Mouse (Mus musculus) intestine, embryonic 14.5 days (tissue): ENCODE results near the gene Eno4. TPM values are rescaled to one million over a fixed set of nuclear protein-coding genes. Genes with fewer than 3 reads are reported as not detected.

ENCODE experiments used
- ATAC-seq: fragments of 200-750 bp; cut with Nextera tagmentation; replicated peaks from 2 replicates; pipeline ENCODE4 v1.8.0; 2017; ENCODE audit warnings: low read depth, moderate number of reproducible peaks, moderate TSS enrichment, moderate library complexity; ENCODE audit not compliant: low FRiP score, low TSS enrichment
- DNase-seq: peaks from one replicate; pipeline ENCODE4 v3.0.0-alpha.2; 2018; ENCODE audit warnings: low spot score
- H3K27ac ChIP-seq: fragments of 300-500 bp; sonication (generic); 2 replicates; pipeline ENCODE4 v1.5.1; 2014; ENCODE audit warnings: low read depth, mild to moderate bottlenecking, control low read depth
- H3K27me3 ChIP-seq: fragments of 300-500 bp; sonication (generic); replicated peaks from 2 replicates; pipeline ENCODE4 v1.6.1; 2014; ENCODE audit warnings: low read length, control low read depth; ENCODE audit not compliant: control insufficient read depth, insufficient read depth
- H3K36me3 ChIP-seq: fragments of 300-500 bp; sonication (generic); 2 replicates; pipeline ENCODE4 v1.6.1; 2014; ENCODE audit warnings: low read length, control low read depth; ENCODE audit not compliant: control insufficient read depth, insufficient read depth
- H3K4me1 ChIP-seq: fragments of 300-500 bp; sonication (generic); replicated peaks from 2 replicates; pipeline ENCODE4 v1.6.1; 2014; ENCODE audit warnings: low read length, control low read depth, mixed read lengths; ENCODE audit not compliant: control insufficient read depth, insufficient read depth
- H3K4me2 ChIP-seq: fragments of 300-500 bp; sonication (generic); 2 replicates; pipeline ENCODE4 v1.6.1; 2014; ENCODE audit warnings: low read length
- H3K4me3 ChIP-seq: fragments of 300-500 bp; sonication (generic); 2 replicates; pipeline ENCODE4 v1.5.1; 2014; ENCODE audit warnings: low read depth, low read length, control low read depth, mixed read lengths
- H3K9ac ChIP-seq: fragments of 300-500 bp; sonication (generic); 2 replicates; pipeline ENCODE4 v1.6.1; 2014; ENCODE audit warnings: mild to moderate bottlenecking, low read length
- H3K9me3 ChIP-seq: fragments of 300-500 bp; sonication (generic); 2 replicates; pipeline ENCODE4 v1.6.1; 2016; ENCODE audit warnings: low read length, control low read depth; ENCODE audit not compliant: control insufficient read depth
- WGBS: fragments of 180-500 bp; shearing (Covaris S2); extraction: QIAGEN DNeasy Blood & Tissue Kit; methylation state at CpG from one replicate; pipeline ENCODE4 v1.1.7; 2014; 5-methylcytosine and 5-hydroxymethylcytosine counted together
- polyA plus RNA-seq: library from polyadenylated mRNA; unstranded; fragments of >200 nt; fragmentation: Nextera tagmentation; extraction: Ambion mirVana; gene quantifications from 2 replicates; pipeline ENCODE4 v1.2.1, GENCODE M21; 2014

Eno4 gene
- polyA plus RNA-seq, 1 experiment from 2014 or later: 0.23 TPM

DNA sequence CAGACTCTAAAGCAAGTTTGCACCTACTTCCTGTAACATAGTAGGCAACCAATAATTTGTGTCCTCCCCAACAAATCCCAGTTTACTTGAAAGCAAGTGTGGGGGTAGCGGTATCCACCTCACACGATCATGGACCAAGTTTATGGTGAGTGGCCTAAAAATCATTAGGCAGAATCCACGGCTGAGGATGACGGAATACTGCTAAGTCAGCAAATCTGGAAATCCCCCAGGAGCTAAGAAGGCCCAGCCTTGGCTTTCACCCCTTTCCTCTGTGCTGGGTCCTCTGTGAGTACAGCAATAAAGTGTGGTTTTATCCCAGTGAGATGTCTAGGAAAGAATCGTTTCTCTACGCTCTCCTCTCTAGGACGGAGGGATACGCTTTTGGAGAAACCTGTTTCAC is 11.6 kb downstream of the Eno4 start:
- H3K27ac ChIP-seq: no peak overlapping the region
- peaks cover 12% of the 10 kb centered on the region; the same call in 1 of the 2 replicates for H3K27me3 ChIP-seq
- WGBS: 85% methylated on average over 8 of the region's 8 CpGs

DNA sequence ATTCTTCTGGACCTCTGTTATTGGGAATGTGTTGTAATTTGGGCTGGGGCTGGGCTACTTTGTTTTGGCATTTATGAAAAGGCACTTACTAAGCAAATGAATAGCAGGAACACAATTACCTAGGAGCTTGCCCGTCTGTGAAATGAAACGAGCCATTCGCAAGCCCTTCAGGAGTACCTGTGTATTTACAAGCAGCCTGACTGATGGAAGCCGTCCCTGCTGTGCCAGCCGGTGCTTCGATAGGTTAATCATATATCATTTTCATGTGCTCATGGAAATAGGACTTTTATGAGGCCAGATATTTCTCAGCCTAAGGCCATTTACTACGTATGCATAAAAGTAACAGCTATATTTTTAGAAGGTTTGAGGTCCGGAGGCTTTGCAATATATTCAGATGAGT is 19.8 kb downstream of the Eno4 start:
- DNase-seq (no peak), ATAC-seq (no peak)
- H3K27ac ChIP-seq: no peak overlapping the region
- no peaks in the 10 kb centered on the region for H3K9me3 ChIP-seq
- H3K4me2 ChIP-seq: no peak overlapping the region
- H3K36me3 ChIP-seq: no peaks in the 10 kb centered on the region
- no peak overlapping the region for H3K4me3 ChIP-seq
- WGBS: 65% methylated on average over 8 of the region's 8 CpGs
- H3K4me1 ChIP-seq: no peaks in the 10 kb centered on the region
- H3K27me3 ChIP-seq: no peaks in the 10 kb centered on the region
- no peak overlapping the region for H3K9ac ChIP-seq

More for the DNA sequence above, 11.6 kb downstream of the Eno4 start:
- no peaks in the 10 kb centered on the region for H3K9me3 ChIP-seq
- no peaks in the 10 kb centered on the region for H3K4me1 ChIP-seq
- H3K36me3 ChIP-seq: no peaks in the 10 kb centered on the region
- DNase-seq (no peak), ATAC-seq (no peak)
- H3K9ac ChIP-seq: no peak overlapping the region
- no peak overlapping the region for H3K4me3 ChIP-seq
- no peak overlapping the region for H3K4me2 ChIP-seq

DNA sequence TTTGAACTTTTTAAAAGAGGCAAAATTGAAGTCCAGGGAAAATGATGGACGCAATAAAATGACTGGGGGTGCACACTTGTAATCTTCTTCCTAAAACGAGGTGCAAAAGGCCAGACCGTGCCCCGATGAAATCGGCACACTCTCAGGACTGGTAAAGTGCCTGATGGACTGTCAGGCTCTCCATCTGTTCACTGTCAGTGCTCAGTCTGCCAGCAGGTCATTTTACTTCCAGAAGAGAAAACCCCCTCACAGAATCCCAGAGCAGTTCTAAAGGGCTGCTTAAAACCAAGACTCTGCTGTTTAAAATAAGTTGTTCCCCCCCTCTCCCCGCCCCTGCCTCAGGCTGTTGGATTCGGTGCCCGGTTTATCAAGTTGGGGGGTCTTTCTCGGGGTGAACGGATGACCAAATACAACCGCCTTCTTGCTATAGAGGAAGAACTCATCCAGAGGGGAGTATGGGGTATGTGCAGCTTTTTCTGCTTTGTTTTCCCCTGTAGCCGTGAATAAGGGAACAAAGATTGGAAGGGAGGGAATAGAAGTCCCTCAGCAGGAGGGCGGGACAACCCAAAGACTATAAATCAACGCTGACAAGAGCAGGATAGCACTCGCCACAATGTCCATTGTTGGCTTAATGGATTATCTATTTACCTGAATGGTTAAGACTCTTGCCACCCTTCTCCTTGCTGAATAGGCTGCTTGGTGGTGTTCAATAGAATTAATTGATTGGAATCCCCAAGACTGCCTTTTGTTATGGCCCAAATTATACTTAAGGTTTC is 25.7 kb downstream of the Eno4 start:
- Histone ChIP-seq H3K36me3 (no peaks in the 10 kb centered on the region), H3K4me2 (peak overlapping the region; percentile 30), H3K27me3 (no peaks in the 10 kb centered on the region), H3K27ac (no peak overlapping the region), H3K9ac (no peak overlapping the region), H3K4me3 (no peak overlapping the region), H3K9me3 (no peaks in the 10 kb centered on the region), H3K4me1 (peaks cover 13% of the 10 kb centered on the region; the same call in 1 of the 2 replicates)
- ATAC-seq: no peak
- no peak for DNase-seq
- WGBS: 15% methylated on average over 15 of the region's 15 CpGs

DNA sequence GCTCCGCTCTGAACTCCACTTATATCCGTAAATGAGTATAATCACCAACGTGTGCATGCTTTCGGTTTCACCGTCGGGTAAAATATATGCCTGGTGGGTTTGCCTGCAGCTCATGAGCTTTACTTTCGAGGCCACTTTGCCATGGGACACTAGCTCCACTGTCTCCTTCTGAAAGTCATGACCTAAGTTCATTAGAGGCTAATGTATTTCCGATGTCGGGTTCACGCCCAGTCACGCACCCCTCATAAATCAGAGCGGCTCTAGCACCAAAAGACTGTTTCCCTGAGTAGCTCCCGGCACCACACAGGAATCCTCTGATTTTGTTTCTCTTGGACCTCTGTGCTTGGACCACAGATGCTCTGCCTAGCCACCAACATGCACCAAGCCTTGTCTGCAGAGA is 27.6 kb downstream of the Eno4 start:
- H3K27ac ChIP-seq: no peak overlapping the region
- H3K4me3 ChIP-seq: no peak overlapping the region
- no peaks in the 10 kb centered on the region for H3K9me3 ChIP-seq
- no peak overlapping the region for H3K9ac ChIP-seq
- ATAC-seq (no peak), DNase-seq (no peak)
- H3K4me1 ChIP-seq: peaks cover 13% of the 10 kb centered on the region; the same call in 1 of the 2 replicates
- no peaks in the 10 kb centered on the region for H3K27me3 ChIP-seq
- no peaks in the 10 kb centered on the region for H3K36me3 ChIP-seq
- no peak overlapping the region for H3K4me2 ChIP-seq
- WGBS: 39% methylated on average over 13 of the region's 13 CpGs

DNA sequence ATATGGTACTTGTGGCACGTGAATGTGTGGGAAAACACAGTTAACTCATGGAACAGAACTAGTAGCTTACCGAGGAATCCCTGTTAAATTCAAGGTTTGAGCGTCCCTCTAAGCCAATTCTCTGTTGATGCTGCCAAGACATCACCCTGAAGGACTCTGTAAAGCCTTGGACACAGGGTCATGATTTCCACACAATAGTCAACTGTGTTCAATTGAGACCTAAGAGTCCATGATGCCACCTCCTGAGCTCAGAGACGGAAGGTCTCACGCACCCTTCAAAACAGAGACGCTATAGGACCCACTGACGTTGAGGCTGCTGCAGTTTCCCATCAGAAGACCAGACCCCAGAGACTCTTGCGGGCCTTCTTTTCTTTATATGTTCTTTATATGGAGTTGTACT is 30.9 kb downstream of the Eno4 start:
- ATAC-seq (no peak), DNase-seq (no peak)
- H3K4me1 ChIP-seq: peaks cover 6% of the 10 kb centered on the region; the same call in 1 of the 2 replicates
- H3K9ac ChIP-seq: no peak overlapping the region
- H3K36me3 ChIP-seq: no peaks in the 10 kb centered on the region
- H3K4me3 ChIP-seq: no peak overlapping the region
- H3K9me3 ChIP-seq: no peaks in the 10 kb centered on the region
- no peaks in the 10 kb centered on the region for H3K27me3 ChIP-seq
- H3K27ac ChIP-seq: no peak overlapping the region
- H3K4me2 ChIP-seq: no peak overlapping the region
- 95% methylated on average over 8 of the region's 8 CpGs for WGBS

DNA sequence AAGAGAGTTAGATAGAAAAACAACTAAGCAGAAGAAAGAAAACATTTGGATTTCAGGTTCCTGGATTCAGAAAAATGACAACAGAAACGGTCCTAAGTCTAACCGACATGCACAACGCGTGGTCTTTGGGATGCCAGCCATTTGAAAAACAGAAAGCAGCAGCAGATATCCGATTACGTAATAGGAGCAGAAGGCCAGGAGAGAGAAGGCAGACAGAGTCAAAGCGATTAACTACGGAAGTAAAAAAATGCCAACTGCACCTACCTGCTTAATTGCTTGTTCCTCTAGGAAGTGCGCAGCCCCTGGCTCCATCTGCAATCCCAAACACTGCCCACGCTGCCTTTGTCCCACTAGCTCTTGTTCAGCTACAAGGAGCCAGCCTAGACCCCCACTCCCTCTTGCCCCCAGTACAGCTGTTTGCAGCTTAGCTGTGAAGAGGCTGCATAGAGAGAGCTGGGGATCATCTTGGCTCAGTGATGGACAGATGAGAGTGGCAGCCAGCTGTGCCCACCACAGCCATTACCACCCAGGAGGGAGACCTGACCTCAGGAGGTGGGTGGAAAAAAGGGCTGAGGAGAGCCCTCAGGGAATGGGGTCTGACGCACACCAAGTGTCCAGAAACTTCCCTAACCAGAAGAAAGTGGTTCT is 32.1 kb downstream of the Eno4 start:
- no peak overlapping the region for H3K4me2 ChIP-seq
- H3K27ac ChIP-seq: no peak overlapping the region
- H3K9ac ChIP-seq: no peak overlapping the region
- H3K4me3 ChIP-seq: no peak overlapping the region
- ATAC-seq: no peak
- H3K4me1 ChIP-seq: peaks cover 12% of the 10 kb centered on the region; the same call in 1 of the 2 replicates
- no peaks in the 10 kb centered on the region for H3K27me3 ChIP-seq
- no peaks in the 10 kb centered on the region for H3K36me3 ChIP-seq
- no peaks in the 10 kb centered on the region for H3K9me3 ChIP-seq
- DNase-seq: no peak
- WGBS: 80% methylated on average over 11 of the region's 11 CpGs

DNA sequence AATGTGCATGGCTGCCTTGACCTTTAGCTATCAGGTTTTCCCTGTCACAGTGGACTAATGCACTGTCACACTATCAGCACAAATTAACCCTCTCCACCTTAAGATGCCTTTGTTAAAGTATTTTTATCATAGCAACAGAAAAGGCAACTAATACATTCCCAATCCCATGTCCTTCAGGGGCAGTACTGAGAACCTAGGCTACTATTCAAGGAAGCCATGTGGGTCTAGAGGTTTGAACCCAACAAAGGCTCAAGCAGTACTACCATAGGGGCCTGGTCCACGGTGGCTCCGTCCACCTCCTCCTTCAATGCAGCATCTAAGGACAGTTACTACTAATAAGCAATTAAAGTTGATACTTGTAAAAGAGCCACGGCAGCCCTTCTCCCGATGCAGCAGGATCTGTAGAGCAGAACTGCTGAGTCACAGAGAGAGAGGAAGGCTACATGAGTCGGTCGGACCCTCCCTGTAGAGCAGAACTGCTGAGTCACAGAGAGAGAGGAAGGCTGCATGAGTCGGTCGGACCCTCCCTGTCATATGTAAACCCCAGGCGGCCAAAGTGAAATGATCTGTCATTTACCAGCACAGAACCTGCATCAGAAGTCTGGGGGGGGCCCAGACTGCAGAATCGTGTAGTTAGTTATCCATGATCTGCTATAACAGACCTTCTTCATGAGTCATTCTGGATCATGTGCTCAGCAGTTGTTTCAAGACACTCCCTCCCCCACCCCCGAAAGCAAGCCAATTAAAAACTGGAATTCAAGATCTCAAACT is 35.4 kb downstream of the Eno4 start:
- H3K36me3 ChIP-seq: no peaks in the 10 kb centered on the region
- H3K27me3 ChIP-seq: no peaks in the 10 kb centered on the region
- H3K27ac ChIP-seq: no peak overlapping the region
- no peaks in the 10 kb centered on the region for H3K9me3 ChIP-seq
- H3K4me2 ChIP-seq: no peak overlapping the region
- peaks cover 11% of the 10 kb centered on the region; the same call in 1 of the 2 replicates for H3K4me1 ChIP-seq
- DNase-seq: no peak
- 61% methylated on average over 11 of the region's 11 CpGs for WGBS
- ATAC-seq: no peak
- no peak overlapping the region for H3K4me3 ChIP-seq
- no peak overlapping the region for H3K9ac ChIP-seq

DNA sequence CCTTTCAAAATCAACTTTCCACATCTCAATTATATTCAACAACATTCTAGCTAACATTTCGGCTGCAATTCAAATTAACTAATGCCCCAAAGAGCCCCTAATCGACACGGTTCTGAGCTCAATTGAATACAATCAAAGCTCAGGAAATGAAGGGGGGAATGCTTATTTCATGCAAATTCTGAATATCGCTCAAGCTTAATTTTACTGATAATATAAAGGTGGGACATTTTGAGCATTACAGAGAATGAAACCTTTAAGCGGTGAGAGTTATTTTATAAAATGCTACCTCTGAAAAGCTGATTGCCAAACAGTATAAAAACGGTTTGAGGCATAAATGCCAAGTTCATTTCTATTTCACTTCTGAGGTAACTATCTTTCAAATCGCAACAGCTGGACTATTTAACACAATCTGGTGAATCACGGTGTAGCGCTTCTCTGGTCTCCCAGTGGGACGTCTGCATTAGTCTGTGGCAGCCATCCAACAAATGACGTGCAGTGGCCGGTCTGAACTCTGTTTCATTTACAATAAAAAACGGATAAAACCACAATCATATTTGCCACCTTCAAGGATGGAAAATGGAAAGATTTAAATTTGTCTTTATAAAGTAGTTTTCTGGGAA is 36.3 kb downstream of the Eno4 start:
- Histone ChIP-seq H3K4me1 (peaks cover 11% of the 10 kb centered on the region; the same call in 1 of the 2 replicates), H3K27ac (no peak overlapping the region; the same call in 1 of the 2 replicates), H3K9me3 (no peaks in the 10 kb centered on the region), H3K27me3 (no peaks in the 10 kb centered on the region), H3K9ac (no peak overlapping the region), H3K36me3 (no peaks in the 10 kb centered on the region), H3K4me3 (peak overlapping the region; percentile 13; the same call in 1 of the 2 replicates), H3K4me2 (peak overlapping the region; percentile 21)
- 44% methylated on average over 13 of the region's 13 CpGs for WGBS
- DNase-seq (peak; percentile 67), ATAC-seq (no peak)
